Mouse (Mus musculus) neural tube, embryonic 12.5 days (tissue): Measurements from ENCODE around the gene Eif4e2. TPM values are rescaled to one million over a fixed set of nuclear protein-coding genes. Genes with fewer than 3 reads are reported as not detected.

Experiments
- ATAC-seq: fragments of 200-750 bp; cut with Nextera tagmentation; 2 replicates; pipeline ENCODE4 v1.8.0; 2017; ENCODE audit warnings: low read depth, mild to moderate bottlenecking, moderate TSS enrichment, moderate library complexity; ENCODE audit not compliant: low FRiP score
- H3K27ac ChIP-seq: fragments of 300-500 bp; sonication (generic); 2 replicates; pipeline ENCODE4 v1.5.1; 2016
- H3K27me3 ChIP-seq: fragments of 300-500 bp; sonication (generic); replicated peaks from 2 replicates; pipeline ENCODE4 v1.6.1; 2016; ENCODE audit warnings: mild to moderate bottlenecking
- H3K36me3 ChIP-seq: fragments of 300-500 bp; sonication (generic); 2 replicates; pipeline ENCODE4 v1.6.1; 2016; ENCODE audit warnings: mild to moderate bottlenecking
- H3K4me1 ChIP-seq: fragments of 300-500 bp; sonication (generic); 2 replicates; pipeline ENCODE4 v1.6.1; 2016
- H3K4me2 ChIP-seq: fragments of 300-500 bp; sonication (generic); replicated peaks from 2 replicates; pipeline ENCODE4 v1.6.1; 2016; ENCODE audit warnings: mild to moderate bottlenecking
- H3K4me3 ChIP-seq: fragments of 300-500 bp; sonication (generic); 2 replicates; pipeline ENCODE4 v1.5.1; 2016
- H3K9ac ChIP-seq: fragments of 300-500 bp; sonication (generic); 2 replicates; pipeline ENCODE4 v1.6.1; 2016; ENCODE audit warnings: mild to moderate bottlenecking
- H3K9me3 ChIP-seq: fragments of 300-500 bp; sonication (generic); 2 replicates; pipeline ENCODE4 v1.6.1; 2016; ENCODE audit warnings: mild to moderate bottlenecking
- WGBS: fragments of 180-500 bp; shearing (Covaris S2); methylation state at CpG from one replicate; pipeline ENCODE4 v1.1.7; 2016; 5-methylcytosine and 5-hydroxymethylcytosine counted together
- polyA plus RNA-seq: library from polyadenylated mRNA; unstranded; fragments of >200 nt; fragmentation: Nextera tagmentation; extraction: Ambion mirVana; gene quantifications from 2 replicates; pipeline ENCODE4 v1.2.1, GENCODE M21; 2016

Eif4e2 gene
- polyA plus RNA-seq = 138 and 150 TPM in 2 replicates

GRCm38 (mm10) chr1:87213735-87214704 is at the start of gene Eif4e2:
Gene Eif4e2 (plus strand): TSS chr1:87213914.
- H3K27me3 ChIP-seq = no peaks in the 10 kb centered on the region
- peak; percentile 97 for ATAC-seq
- H3K4me3 ChIP-seq = peak within 1 kb of the TSS; percentile 89
- no peaks in the 10 kb centered on the region for H3K36me3 ChIP-seq
- no peaks in the 10 kb centered on the region for H3K9me3 ChIP-seq
- H3K9ac ChIP-seq = peak within 1 kb of the TSS; percentile 96
- H3K4me1 ChIP-seq = peaks cover 25% of the 10 kb centered on the region
- H3K4me2 ChIP-seq = peak within 1 kb of the TSS; percentile 67
- under 1% methylated on average over 92 of the region's 99 CpGs for WGBS
- peak within 1 kb of the TSS; percentile 99 for H3K27ac ChIP-seq

GRCm38 (mm10) chr1:87164164-87164795 is 49.4 kb upstream of the Eif4e2 start:
- Histone ChIP-seq H3K4me3 (no peak overlapping the region), H3K27me3 (peaks cover 6% of the 10 kb centered on the region; the same call in 1 of the 2 replicates), H3K4me1 (peaks cover 18% of the 10 kb centered on the region), H3K9ac (no peak overlapping the region), H3K36me3 (no peaks in the 10 kb centered on the region), H3K4me2 (no peak overlapping the region), H3K9me3 (no peaks in the 10 kb centered on the region), H3K27ac (no peak overlapping the region)
- WGBS = 27% methylated on average over 11 of the region's 11 CpGs
- 0 out of 2 replicates have a peak, but pooled peaks have one; percentile 39 for ATAC-seq

GRCm38 (mm10) chr1:87164796-87165184 is 48.9 kb upstream of the Eif4e2 start:
- no peaks in the 10 kb centered on the region for H3K9me3 ChIP-seq
- no peak overlapping the region for H3K4me2 ChIP-seq
- 0 out of 2 replicates have a peak, but pooled peaks have one; percentile 2 for ATAC-seq
- H3K27ac ChIP-seq = no peak overlapping the region
- H3K4me3 ChIP-seq = no peak overlapping the region
- WGBS = 32% methylated on average over 9 of the region's 9 CpGs
- H3K9ac ChIP-seq = no peak overlapping the region
- peaks cover 6% of the 10 kb centered on the region; the same call in 1 of the 2 replicates for H3K27me3 ChIP-seq
- peaks cover 19% of the 10 kb centered on the region for H3K4me1 ChIP-seq
- H3K36me3 ChIP-seq = no peaks in the 10 kb centered on the region

GRCm38 (mm10) chr1:87170458-87170857 is 43.3 kb upstream of the Eif4e2 start:
- Histone ChIP-seq H3K9ac (0 out of 2 replicates have a peak overlapping the region, but pooled peaks have one; percentile 26), H3K27ac (peak overlapping the region; percentile 58; the same call in 1 of the 2 replicates), H3K4me3 (no peak overlapping the region), H3K9me3 (no peaks in the 10 kb centered on the region), H3K36me3 (no peaks in the 10 kb centered on the region), H3K27me3 (peaks cover 19% of the 10 kb centered on the region), H3K4me2 (peak overlapping the region; percentile 20; the same call in 1 of the 2 replicates), H3K4me1 (peaks cover 25% of the 10 kb centered on the region)
- 11% methylated on average over 19 of the region's 19 CpGs for whole genome bisulfite sequencing
- ATAC-seq = peak; percentile 23; the same call in 1 of the 2 replicates

- H3K4me1 ChIP-seq = peaks cover 34% of the 10 kb centered on the region
- no peak overlapping the region for H3K27ac ChIP-seq
Observed at GRCm38 (mm10) chr1:87171312-87171711, 42.4 kb upstream of the Eif4e2 start.

GRCm38 (mm10) chr1:87172316-87172715 is 41.4 kb upstream of the Eif4e2 start:
- 46% methylated on average over 9 of the region's 9 CpGs for WGBS
- H3K9me3 ChIP-seq = no peaks in the 10 kb centered on the region
- H3K4me3 ChIP-seq = no peak overlapping the region
- ATAC-seq = no peak
- no peak overlapping the region for H3K9ac ChIP-seq
- H3K4me2 ChIP-seq = peak overlapping the region; percentile 9
- peak overlapping the region; percentile 44 for H3K27ac ChIP-seq
- H3K4me1 ChIP-seq = peaks cover 40% of the 10 kb centered on the region
- H3K36me3 ChIP-seq = no peaks in the 10 kb centered on the region
- H3K27me3 ChIP-seq = peaks cover 13% of the 10 kb centered on the region

More at GRCm38 (mm10) chr1:87171312-87171711, 42.4 kb upstream of the Eif4e2 start:
- ATAC-seq = no peak
- no peak overlapping the region for H3K4me3 ChIP-seq
- no peak overlapping the region for H3K9ac ChIP-seq
- H3K27me3 ChIP-seq = peaks cover 14% of the 10 kb centered on the region
- no peaks in the 10 kb centered on the region for H3K36me3 ChIP-seq
- H3K4me2 ChIP-seq = no peak overlapping the region
- no peaks in the 10 kb centered on the region for H3K9me3 ChIP-seq
- WGBS = 79% methylated on average over 1 of the region's 1 CpGs

GRCm38 (mm10) chr1:87174006-87174955 is 39.4 kb upstream of the Eif4e2 start:
- Histone ChIP-seq H3K36me3 (no peaks in the 10 kb centered on the region), H3K4me1 (peaks cover 32% of the 10 kb centered on the region), H3K9me3 (no peaks in the 10 kb centered on the region), H3K9ac (no peak overlapping the region), H3K27ac (no peak overlapping the region), H3K4me3 (no peak overlapping the region), H3K27me3 (peaks cover 13% of the 10 kb centered on the region), H3K4me2 (0 out of 2 replicates have a peak overlapping the region, but pooled peaks have one; percentile 22)
- WGBS = 21% methylated on average over 28 of the region's 28 CpGs
- no peak for ATAC-seq

- H3K9me3 ChIP-seq = no peaks in the 10 kb centered on the region
- no peak overlapping the region for H3K9ac ChIP-seq
- peak overlapping the region; percentile 22; the same call in 1 of the 2 replicates for H3K4me2 ChIP-seq
- H3K27me3 ChIP-seq = peaks cover 4% of the 10 kb centered on the region; the same call in 1 of the 2 replicates
- H3K36me3 ChIP-seq = no peaks in the 10 kb centered on the region
- no peak overlapping the region for H3K4me3 ChIP-seq
- peaks cover 21% of the 10 kb centered on the region for H3K4me1 ChIP-seq
- peak; percentile 87 for ATAC-seq
- no peak overlapping the region for H3K27ac ChIP-seq
- 4% methylated on average over 11 of the region's 11 CpGs for WGBS
Observed at GRCm38 (mm10) chr1:87175852-87176292, 37.8 kb upstream of the Eif4e2 start.

- no peak for ATAC-seq
- Histone ChIP-seq H3K9ac (no peak overlapping the region), H3K27ac (no peak overlapping the region), H3K4me2 (no peak overlapping the region), H3K27me3 (peaks cover 42% of the 10 kb centered on the region), H3K4me3 (no peak overlapping the region), H3K4me1 (peaks cover 19% of the 10 kb centered on the region), H3K9me3 (no peaks in the 10 kb centered on the region), H3K36me3 (no peaks in the 10 kb centered on the region)
- WGBS = 58% methylated on average over 5 of the region's 5 CpGs
Observed at GRCm38 (mm10) chr1:87180896-87181295, 32.8 kb upstream of the Eif4e2 start.

GRCm38 (mm10) chr1:87183013-87183412 is 30.7 kb upstream of the Eif4e2 start, which contains the start of gene Prss56:
Gene Prss56 (plus strand): TSS chr1:87183313.
- Histone ChIP-seq H3K9me3 (no peaks in the 10 kb centered on the region), H3K4me1 (peaks cover 17% of the 10 kb centered on the region), H3K4me3 (no peak within 1 kb of the TSS), H3K9ac (no peak within 1 kb of the TSS), H3K4me2 (no peak within 1 kb of the TSS), H3K36me3 (no peaks in the 10 kb centered on the region), H3K27me3 (peaks cover 58% of the 10 kb centered on the region), H3K27ac (no peak within 1 kb of the TSS)
- WGBS = 22% methylated on average over 9 of the region's 9 CpGs
- no peak for ATAC-seq
